Mouse (Mus musculus) MEL (cell line): Measurements from ENCODE around the gene Cwc22. TPM values are rescaled to one million over a fixed set of nuclear protein-coding genes. Genes with fewer than 3 reads are reported as not detected.

Experiments
- DNase-seq: peaks from one replicate; pipeline ENCODE4 v3.0.0; 2011; ENCODE audit warnings: low read depth, low spot score
- H3K27ac ChIP-seq: 2 replicates; pipeline ENCODE4 v1.5.1; 2012; ENCODE audit warnings: low read depth, mild to moderate bottlenecking, control low read depth, low read length, moderate library complexity; ENCODE audit not compliant: control insufficient read depth
- H3K27me3 ChIP-seq, 2 experiments: fragments of 150-350 bp in 1 of 2; sonication (generic) in 1 of 2; 2 replicates each; pipeline ENCODE4 v1.6.1; 2012; ENCODE audit warnings: low read length in 2 of 2, mild to moderate bottlenecking in 2 of 2, improper control_type of control experiment in 1 of 2, moderate library complexity in 1 of 2; ENCODE audit not compliant: insufficient read depth in 2 of 2, control insufficient read depth in 1 of 2
- H3K36me3 ChIP-seq, 2 experiments: 2 replicates each; pipeline ENCODE4 v1.6.1; 2012 to 2014; ENCODE audit warnings: low read length in 2 of 2, improper control_type of control experiment in 1 of 2, inconsistent platforms in 1 of 2, mild to moderate bottlenecking in 1 of 2; ENCODE audit not compliant: insufficient read depth in 2 of 2, control insufficient read depth in 1 of 2
- H3K4me1 ChIP-seq, 2 experiments: fragments of 150-350 bp in 1 of 2; sonication (generic) in 1 of 2; 2 replicates each; pipeline ENCODE4 v1.6.1; 2012; ENCODE audit warnings: low read length in 2 of 2, improper control_type of control experiment in 1 of 2, mild to moderate bottlenecking in 1 of 2; ENCODE audit not compliant: insufficient read depth in 2 of 2, control insufficient read depth in 1 of 2
- H3K4me3 ChIP-seq, 2 experiments: fragments of 150-350 bp in 1 of 2; sonication (generic) in 1 of 2; 2 replicates each; pipeline ENCODE4 v1.5.1; 2012; ENCODE audit warnings: low read depth in 2 of 2, low read length in 2 of 2, mild to moderate bottlenecking in 2 of 2, moderate library complexity in 2 of 2, control low read depth in 1 of 2, improper control_type of control experiment in 1 of 2; ENCODE audit not compliant: control insufficient read depth in 1 of 2, insufficient read depth in 1 of 2
- H3K79me2 ChIP-seq: 2 replicates; pipeline ENCODE4 v1.6.1; 2012; ENCODE audit warnings: mild to moderate bottlenecking, low read length, moderate library complexity; ENCODE audit not compliant: control insufficient read depth, poor library complexity, insufficient read depth
- H3K9ac ChIP-seq: 2 replicates; pipeline ENCODE4 v1.6.1; 2012; ENCODE audit warnings: low read depth, mild to moderate bottlenecking, control low read depth, low read length, moderate library complexity; ENCODE audit not compliant: control insufficient read depth, poor library complexity, severe bottlenecking
- H3K9me3 ChIP-seq: fragments of 150-350 bp; sonication (generic); replicated peaks from 2 replicates; pipeline ENCODE4 v1.6.1; 2012; ENCODE audit warnings: mild to moderate bottlenecking, low read length, improper control_type of control experiment, moderate library complexity; ENCODE audit not compliant: insufficient read depth
- CTCF ChIP-seq, 3 experiments: IDR thresholded peaks in 2 of 3; conservative IDR thresholded peaks in 1 of 3; 2 replicates each; pipeline ENCODE4 v1.5.1; 2011 to 2012; ENCODE audit warnings: low read length in 3 of 3, low read depth in 2 of 3, mild to moderate bottlenecking in 2 of 3, improper control_type of control experiment in 1 of 3, inconsistent platforms in 1 of 3, mixed read lengths in 1 of 3, moderate library complexity in 1 of 3; ENCODE audit not compliant: control insufficient read depth in 1 of 3, insufficient read depth in 1 of 3, poor library complexity in 1 of 3, severe bottlenecking in 1 of 3
- GABPA ChIP-seq: IDR thresholded peaks from 2 replicates; pipeline ENCODE4 v1.6.1; 2012; ENCODE audit warnings: low read depth, mild to moderate bottlenecking, inconsistent platforms, low read length, improper control_type of control experiment, moderate library complexity
- KAT2A ChIP-seq: conservative IDR thresholded peaks from 2 replicates; pipeline ENCODE4 v1.6.1; 2012; ENCODE audit warnings: low read depth, low read length, improper control_type of control experiment, inconsistent platforms
- MAZ ChIP-seq: IDR thresholded peaks from 2 replicates; pipeline ENCODE4 v1.6.1; 2012; ENCODE audit warnings: low read depth, mild to moderate bottlenecking, inconsistent platforms, low read length, improper control_type of control experiment
- MEF2A ChIP-seq: IDR thresholded peaks from 2 replicates; pipeline ENCODE4 v1.6.1; 2014; ENCODE audit warnings: low read depth, mild to moderate bottlenecking, inconsistent platforms, low read length, improper control_type of control experiment; ENCODE audit not compliant: poor library complexity, insufficient replicate concordance, severe bottlenecking; ENCODE audit errors: extremely low read depth
- NRF1 ChIP-seq: IDR thresholded peaks from 2 replicates; pipeline ENCODE4 v1.6.1; 2014; ENCODE audit warnings: low read depth, mild to moderate bottlenecking, inconsistent platforms, low read length, improper control_type of control experiment, moderate library complexity; ENCODE audit not compliant: poor library complexity, insufficient read depth, severe bottlenecking
- POLR2AphosphoS2 ChIP-seq: IDR thresholded peaks from 2 replicates; pipeline ENCODE4 v1.6.1; 2011; ENCODE audit warnings: low read length, improper control_type of control experiment
- SMC3 ChIP-seq: IDR thresholded peaks from 2 replicates; pipeline ENCODE4 v1.6.1; 2011; ENCODE audit warnings: low read depth, low read length, improper control_type of control experiment
- TAL1 ChIP-seq: IDR thresholded peaks from 2 replicates; pipeline ENCODE4 v1.6.1; 2012; ENCODE audit warnings: mild to moderate bottlenecking, inconsistent platforms, low read length, moderate library complexity, mixed read lengths
- ZNF384 ChIP-seq: IDR thresholded peaks from 2 replicates; pipeline ENCODE4 v1.6.1; 2012; ENCODE audit warnings: low read depth, mild to moderate bottlenecking, inconsistent platforms, low read length, improper control_type of control experiment
- polyA plus RNA-seq, 2 experiments: library from polyadenylated mRNA; stranded (reverse) in 1 of 2; unstranded in 1 of 2; fragments of >175 nt in 1 of 2; fragments of >200 nt in 1 of 2; gene quantifications; 2 replicates each; pipeline versions ENCODE4 v1.2.1 to v1.2.4; 2012; ENCODE audit warnings: low replicate concordance in 2 of 2, low read depth in 1 of 2; ENCODE audit not compliant: insufficient read length in 2 of 2, insufficient read depth in 1 of 2, missing spikeins in 1 of 2
- total RNA-seq: library from RNA; depleted of rRNA; stranded (reverse); fragments of 300-350 nt; gene quantifications from 2 replicates; pipeline ENCODE4 v1.2.3, GENCODE M21; 2012; rRNA removed

The Cwc22 gene
- total and polyA plus RNA-seq, 3 experiments = 54.0 to 72.7 TPM; not detected in 1

GRCm38 (mm10) chr2:77838688-77839087, 107.5 kb downstream of the Cwc22 start:
- Histone ChIP-seq H3K9ac (no peak overlapping the region), H3K79me2 (no peaks in the 10 kb centered on the region), H3K4me3 (no peak overlapping the region), H3K36me3 (no peaks in the 10 kb centered on the region), H3K9me3 (no peaks in the 10 kb centered on the region), H3K27me3 (no peaks in the 10 kb centered on the region), H3K4me1 (no peaks in the 10 kb centered on the region), H3K27ac (no peak overlapping the region)
- no peak for TF ChIP-seq TAL1
- no peak for DNase-seq

- Histone ChIP-seq H3K9me3 (no peaks in the 10 kb centered on the region), H3K9ac (no peak overlapping the region), H3K4me1 (no peaks in the 10 kb centered on the region), H3K27me3 (no peaks in the 10 kb centered on the region), H3K4me3 (no peak overlapping the region), H3K36me3 (no peaks in the 10 kb centered on the region), H3K27ac (no peak overlapping the region), H3K79me2 (no peaks in the 10 kb centered on the region)
- DNase-seq = no peak
- TF ChIP-seq ZNF384 = no peak
- TF ChIP-seq POLR2AphosphoS2 = no peak
- no peak for TF ChIP-seq MEF2A
- TF ChIP-seq CTCF (IDR thresholded peaks at IDR 0.05 in 2 of 3, conservative IDR thresholded peaks at IDR 0.05 in 1 of 3; ENCODE audit: control insufficient read depth in 1 of 3, insufficient read depth in 1 of 3, low read depth in 2 of 3, low read length in 3 of 3, poor library complexity in 1 of 3, severe bottlenecking in 1 of 3) = no peak; a peak in 1 of 6 replicates
- TF ChIP-seq KAT2A = no peak
- TF ChIP-seq GABPA = no peak
- no peak for TF ChIP-seq SMC3
- no peak for TF ChIP-seq MAZ
- TF ChIP-seq NRF1 = no peak
These were observed 110.4 kb downstream of the Cwc22 start for GRCm38 (mm10) chr2:77835781-77836180.

Other genes starting within 250 kb of the Cwc22 start
- not detected in 2 replicates for gene Zfp385b, start 126.7 kb downstream of the Cwc22 start, total RNA-seq
- gene Zfp385b, start 126.7 kb downstream of the Cwc22 start, polyA plus RNA-seq = not detected